Mouse (Mus musculus): ENCODE results near the gene Gm12216. TPM values are rescaled to one million over a fixed set of nuclear protein-coding genes. Genes with fewer than 3 reads are reported as not detected.
A peak's percentile ranks its signal among the peaks of the same experiment; 100 is the strongest.

Gm12216 gene
- polyA plus RNA-seq, 1 experiment from 2014 or later = 1.5 TPM

DNA sequence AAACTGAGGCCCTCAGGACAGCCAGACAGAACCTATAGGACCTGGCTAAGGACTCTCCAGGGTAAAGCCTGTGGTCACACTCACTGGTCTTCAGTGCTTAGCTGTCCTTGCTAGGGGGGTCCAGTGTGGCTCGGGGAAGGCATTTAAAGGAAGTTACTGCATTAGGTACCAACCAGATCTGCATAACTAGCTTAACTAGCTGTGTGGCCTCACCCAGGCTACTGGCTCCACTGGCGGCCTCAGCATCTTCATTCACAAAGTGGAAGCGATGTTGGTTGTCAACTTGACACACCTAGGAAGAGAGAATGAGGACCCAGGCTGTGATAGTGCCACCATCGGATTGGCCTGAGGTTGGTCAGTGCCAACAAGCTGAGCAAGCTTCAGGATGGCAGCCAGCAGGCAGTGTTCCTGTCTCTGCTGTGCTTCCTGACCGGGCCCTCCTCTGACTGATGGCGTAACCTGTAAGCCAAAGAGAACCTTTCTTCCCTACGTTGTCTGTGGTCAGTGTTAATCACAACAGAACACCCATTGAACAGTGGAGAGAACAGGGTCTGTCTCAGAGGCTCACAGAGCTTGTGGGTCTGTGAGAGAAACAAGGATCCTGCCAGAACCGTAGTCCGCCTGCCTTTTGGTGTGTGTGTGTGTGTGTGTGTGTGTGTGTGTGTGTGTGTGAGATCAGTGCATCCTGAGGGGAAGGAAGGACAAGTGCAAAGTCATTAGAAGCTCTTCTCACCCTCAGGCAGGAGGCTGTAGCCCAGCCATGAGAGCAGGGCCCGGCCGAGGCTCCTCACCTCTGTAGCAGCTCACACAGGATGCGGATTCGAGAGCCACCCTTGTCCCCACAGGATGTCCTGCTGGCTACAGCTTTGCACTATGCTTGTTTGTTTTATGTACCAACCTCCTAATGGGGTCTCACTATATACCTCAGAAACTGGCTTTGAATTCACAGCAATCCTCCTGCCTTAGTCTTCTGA, 72.7 kb downstream of the Gm12216 start:
- Histone ChIP-seq H3K9me3 (ENCODE audit: low read length) (no peaks in the 10 kb centered on the region), H3K27ac (ENCODE audit: low read depth) (peak overlapping the region; percentile 66), H3K27me3 (ENCODE audit: insufficient read depth, low read length) (no peaks in the 10 kb centered on the region), H3K4me2 (ENCODE audit: low read depth, low read length) (no peak overlapping the region), H3K4me1 (ENCODE audit: insufficient read depth) (peaks cover 35% of the 10 kb centered on the region), H3K9ac (replicated peaks) (no peak overlapping the region), H3K36me3 (replicated peaks; ENCODE audit: insufficient read depth, low read length) (no peaks in the 10 kb centered on the region), H3K4me3 (ENCODE audit: low read depth, low read length) (no peak overlapping the region)
- 53% methylated on average over 13 of the region's 13 CpGs for WGBS (ENCODE audit: insufficient replicate concordance)
- peak; percentile 22; the same call in 1 of the 2 replicates for ATAC-seq
- DNase-seq = no peak
- TF ChIP-seq CTCF (IDR thresholded peaks at IDR 0.05; ENCODE audit: low read depth) = no peak
- TF ChIP-seq EP300 (IDR thresholded peaks at IDR 0.05; ENCODE audit: low read depth) = no peak

GRCm38 (mm10) chr11:53785311-53785936, 73.6 kb downstream of the Gm12216 start:
- DNase-seq (no peak), ATAC-seq (no peak)
- TF ChIP-seq EP300 (IDR thresholded peaks at IDR 0.05; ENCODE audit: low read depth) = no peak
- no peak for TF ChIP-seq CTCF (IDR thresholded peaks at IDR 0.05; ENCODE audit: low read depth)
- Histone ChIP-seq H3K4me2 (ENCODE audit: low read depth, low read length) (no peak overlapping the region), H3K9ac (replicated peaks) (no peak overlapping the region), H3K4me3 (ENCODE audit: low read depth, low read length) (no peak overlapping the region), H3K27ac (ENCODE audit: low read depth) (peak overlapping the region; percentile 66), H3K9me3 (ENCODE audit: low read length) (no peaks in the 10 kb centered on the region), H3K36me3 (replicated peaks; ENCODE audit: insufficient read depth, low read length) (no peaks in the 10 kb centered on the region), H3K27me3 (ENCODE audit: insufficient read depth, low read length) (no peaks in the 10 kb centered on the region), H3K4me1 (ENCODE audit: insufficient read depth) (peaks cover 35% of the 10 kb centered on the region)
- 37% methylated on average over 3 of the region's 3 CpGs for WGBS (ENCODE audit: insufficient replicate concordance)

GRCm38 (mm10) chr11:53783288-53783687, 75.8 kb downstream of the Gm12216 start:
- no peak overlapping the region for H3K9ac ChIP-seq (replicated peaks)
- H3K36me3 ChIP-seq (replicated peaks; ENCODE audit: insufficient read depth, low read length) = peaks cover 4% of the 10 kb centered on the region
- no peak overlapping the region for H3K4me2 ChIP-seq (ENCODE audit: low read depth, low read length)
- no peaks in the 10 kb centered on the region for H3K27me3 ChIP-seq (ENCODE audit: insufficient read depth, low read length)
- WGBS (ENCODE audit: insufficient replicate concordance) = 73% methylated on average over 9 of the region's 9 CpGs
- no peak overlapping the region for H3K27ac ChIP-seq (ENCODE audit: low read depth)
- DNase-seq (no peak), ATAC-seq (no peak)
- no peak for TF ChIP-seq EP300 (IDR thresholded peaks at IDR 0.05; ENCODE audit: low read depth)
- no peak for TF ChIP-seq CTCF (IDR thresholded peaks at IDR 0.05; ENCODE audit: low read depth)
- H3K4me3 ChIP-seq (ENCODE audit: low read depth, low read length) = no peak overlapping the region
- H3K9me3 ChIP-seq (ENCODE audit: low read length) = no peaks in the 10 kb centered on the region
- peaks cover 33% of the 10 kb centered on the region for H3K4me1 ChIP-seq (ENCODE audit: insufficient read depth)

DNA sequence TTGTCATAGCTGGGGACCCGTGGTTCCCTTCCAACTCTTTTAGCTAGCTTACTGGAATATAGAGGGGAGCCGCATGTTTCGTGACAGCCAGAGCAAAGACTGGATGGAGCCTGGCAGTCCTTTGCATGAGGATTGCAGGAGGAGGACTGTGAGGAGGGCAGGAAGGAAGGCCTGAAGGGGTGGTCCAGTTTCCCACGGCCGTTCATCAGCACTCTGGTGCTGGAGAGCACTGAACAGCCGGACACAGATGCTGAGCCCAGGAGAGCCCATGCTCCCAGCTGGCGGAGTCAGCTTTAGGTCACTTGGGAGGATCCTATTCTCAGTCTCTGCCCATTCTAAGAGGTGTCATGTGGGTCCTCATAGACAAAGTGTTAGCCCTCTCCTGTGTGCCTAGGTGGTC, 77.1 kb downstream of the Gm12216 start:
- ATAC-seq (no peak), DNase-seq (no peak)
- H3K9me3 ChIP-seq (ENCODE audit: low read length) = no peaks in the 10 kb centered on the region
- H3K27me3 ChIP-seq (ENCODE audit: insufficient read depth, low read length) = no peaks in the 10 kb centered on the region
- H3K27ac ChIP-seq (ENCODE audit: low read depth) = no peak overlapping the region
- H3K4me2 ChIP-seq (ENCODE audit: low read depth, low read length) = no peak overlapping the region
- H3K36me3 ChIP-seq (replicated peaks; ENCODE audit: insufficient read depth, low read length) = peaks cover 12% of the 10 kb centered on the region
- peaks cover 31% of the 10 kb centered on the region for H3K4me1 ChIP-seq (ENCODE audit: insufficient read depth)
- 87% methylated on average over 7 of the region's 7 CpGs for WGBS (ENCODE audit: insufficient replicate concordance)
- TF ChIP-seq EP300 (IDR thresholded peaks at IDR 0.05; ENCODE audit: low read depth) (no peak), CTCF (IDR thresholded peaks at IDR 0.05; ENCODE audit: low read depth) (no peak)
- H3K9ac ChIP-seq (replicated peaks) = no peak overlapping the region
- H3K4me3 ChIP-seq (ENCODE audit: low read depth, low read length) = no peak overlapping the region

- Histone ChIP-seq H3K27ac (ENCODE audit: low read depth) (peak overlapping the region; percentile 48), H3K9me3 (ENCODE audit: low read length) (no peaks in the 10 kb centered on the region), H3K4me2 (ENCODE audit: low read depth, low read length) (no peak overlapping the region), H3K9ac (replicated peaks) (no peak overlapping the region), H3K4me3 (ENCODE audit: low read depth, low read length) (no peak overlapping the region), H3K27me3 (ENCODE audit: insufficient read depth, low read length) (no peaks in the 10 kb centered on the region), H3K36me3 (replicated peaks; ENCODE audit: insufficient read depth, low read length) (peaks cover 18% of the 10 kb centered on the region), H3K4me1 (ENCODE audit: insufficient read depth) (peaks cover 29% of the 10 kb centered on the region)
- ATAC-seq = no peak
- DNase-seq = no peak
- 77% methylated on average over 4 of the region's 4 CpGs for WGBS (ENCODE audit: insufficient replicate concordance)
- TF ChIP-seq CTCF (IDR thresholded peaks at IDR 0.05; ENCODE audit: low read depth) (no peak), EP300 (IDR thresholded peaks at IDR 0.05; ENCODE audit: low read depth) (no peak)
Observed at GRCm38 (mm10) chr11:53781201-53781775, 77.8 kb downstream of the Gm12216 start.

GRCm38 (mm10) chr11:53780262-53780661, 78.8 kb downstream of the Gm12216 start:
- no peak for TF ChIP-seq EP300 (IDR thresholded peaks at IDR 0.05; ENCODE audit: low read depth)
- no peak for TF ChIP-seq CTCF (IDR thresholded peaks at IDR 0.05; ENCODE audit: low read depth)
- H3K9me3 ChIP-seq (ENCODE audit: low read length) = no peaks in the 10 kb centered on the region
- peaks cover 29% of the 10 kb centered on the region for H3K36me3 ChIP-seq (replicated peaks; ENCODE audit: insufficient read depth, low read length)
- no peak for DNase-seq
- no peak overlapping the region for H3K4me3 ChIP-seq (ENCODE audit: low read depth, low read length)
- H3K27me3 ChIP-seq (ENCODE audit: insufficient read depth, low read length) = no peaks in the 10 kb centered on the region
- H3K4me2 ChIP-seq (ENCODE audit: low read depth, low read length) = no peak overlapping the region
- H3K9ac ChIP-seq (replicated peaks) = no peak overlapping the region
- H3K4me1 ChIP-seq (ENCODE audit: insufficient read depth) = peaks cover 21% of the 10 kb centered on the region
- H3K27ac ChIP-seq (ENCODE audit: low read depth) = peak overlapping the region; percentile 64
- ATAC-seq = peak; percentile 60
- 52% methylated on average over 3 of the region's 3 CpGs for WGBS (ENCODE audit: insufficient replicate concordance)
